Comparison of ENCODE assay signal across 7 mouse cellular contexts in genomic region chr17:85458075-85458474, GRCm38 (mm10).
A peak's percentile ranks its signal among the peaks of the same experiment; 100 is the strongest.
DNase-seq lines count a peak whose midpoint lies in the region; ATAC-seq lines count a peak whose summit lies in the region.

No protein-coding gene starts in this region.

- no peaks in the 10 kb centered on the region for H3K9me3 ChIP-seq in forebrain, embryonic 13.5 days (replicated peaks)
- H3K9me3 ChIP-seq in midbrain, embryonic 14.5 days (ENCODE audit: control insufficient read depth, low read length) = no peaks in the 10 kb centered on the region

- H3K9ac ChIP-seq in forebrain, embryonic 13.5 days = no peak overlapping the region
- no peak overlapping the region for H3K9ac ChIP-seq in midbrain, embryonic 14.5 days (replicated peaks; ENCODE audit: low read length)

- H3K27me3 ChIP-seq in forebrain, embryonic 13.5 days = peaks cover 85% of the 10 kb centered on the region
- peaks cover 95% of the 10 kb centered on the region for H3K27me3 ChIP-seq in midbrain, embryonic 14.5 days (ENCODE audit: control insufficient read depth, insufficient read depth, low read length)

- peak; percentile 48 to 58 for DNase-seq in kidney, postnatal 4 days
- DNase-seq in kidney, postnatal 25 days = no peak
- DNase-seq in c-Kit-positive CD71-positive TER-119-positive erythroid progenitor cells, embryonic 14.5 days (ENCODE audit: low spot score) = peak; percentile 1
- peak; percentile 55 for DNase-seq in midbrain, embryonic 14.5 days
- DNase-seq in right cerebral cortex, postnatal 25 days = no peak
- no peak for DNase-seq in left cerebral cortex, adult 9 months (ENCODE audit: low spot score in 2 of 2)

- H3K4me2 ChIP-seq in forebrain, embryonic 13.5 days = peak overlapping the region; percentile 41
- no peak overlapping the region for H3K4me2 ChIP-seq in midbrain, embryonic 14.5 days (ENCODE audit: low read length)

- peaks cover 27% of the 10 kb centered on the region for H3K4me1 ChIP-seq in forebrain, embryonic 13.5 days
- peaks cover 15% of the 10 kb centered on the region for H3K4me1 ChIP-seq in midbrain, embryonic 14.5 days (ENCODE audit: control insufficient read depth, insufficient read depth, low read length)

- H3K27ac ChIP-seq in forebrain, embryonic 13.5 days = no peak overlapping the region
- no peak overlapping the region for H3K27ac ChIP-seq in midbrain, embryonic 14.5 days (replicated peaks; ENCODE audit: low read depth, low read length)

- under 1% methylated on average over 14 of the region's 14 CpGs for WGBS in forebrain, embryonic 13.5 days
- WGBS in midbrain, embryonic 14.5 days = 3% methylated on average over 14 of the region's 14 CpGs

- ATAC-seq in forebrain, embryonic 13.5 days = peak; percentile 67; the same call in 1 of the 2 replicates
- no peak for ATAC-seq in midbrain, embryonic 14.5 days (ENCODE audit: low FRiP score, low TSS enrichment)

- H3K4me3 ChIP-seq in forebrain, embryonic 13.5 days = peak overlapping the region; percentile 8
- H3K4me3 ChIP-seq in midbrain, embryonic 14.5 days (replicated peaks; ENCODE audit: low read depth, low read length) = no peak overlapping the region

- no peaks in the 10 kb centered on the region for H3K36me3 ChIP-seq in forebrain, embryonic 13.5 days (ENCODE audit: poor library complexity, severe bottlenecking)
- no peaks in the 10 kb centered on the region for H3K36me3 ChIP-seq in midbrain, embryonic 14.5 days (ENCODE audit: control insufficient read depth, insufficient read depth, low read length)

Comparison
In these comparisons a context has a peak if more than half of its experiments do, and no peak if none do; other contexts are left out.
1. DNase-seq: peak in kidney, postnatal 4 days (2 of 2), c-Kit-positive CD71-positive TER-119-positive erythroid progenitor cells, embryonic 14.5 days (single experiment) and midbrain, embryonic 14.5 days (single experiment); none in kidney, postnatal 25 days (0 of 2), right cerebral cortex, postnatal 25 days (single experiment) and left cerebral cortex, adult 9 months (0 of 2).